ENCODE assay signal across 21 mouse cellular contexts in the genomic region with DNA sequence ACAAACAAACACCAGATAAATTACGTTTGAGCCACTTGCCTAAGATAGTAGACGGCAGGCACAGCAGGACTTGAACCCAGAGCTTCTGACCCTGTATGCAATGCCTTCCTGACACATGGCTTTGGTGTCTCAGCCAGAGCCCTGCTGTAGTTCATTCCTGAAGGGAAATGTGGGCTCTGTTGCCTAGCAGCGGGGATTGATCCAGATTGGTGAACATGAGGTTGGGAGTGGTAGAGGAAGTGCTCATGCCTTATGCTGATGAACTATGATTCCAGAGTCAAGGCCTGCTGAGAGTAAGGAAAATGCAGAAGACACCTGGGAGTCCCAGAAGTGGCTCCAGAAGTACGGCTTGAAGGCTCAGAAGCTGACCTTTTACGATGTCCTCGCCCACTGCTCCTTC.
DNase-seq lines count a peak whose midpoint lies in the region; ATAC-seq and TF ChIP-seq lines count a peak whose summit lies in the region.
"Had no signal": no experiment of that assay in that cellular context is flagged by ENCODE, and none has a peak within 500 bp of the region (broad histone marks: within the 10 kb centered on the region; RNA-seq: fewer than 3 reads in every experiment).

No protein-coding gene starts in this region.

- H3K4me2 ChIP-seq in forebrain, embryonic 14.5 days (ENCODE audit: low read length) = no peak overlapping the region
- H3K4me2 ChIP-seq: embryonic facial prominence, embryonic 12.5 days; forebrain, embryonic 12.5 days; hindbrain, embryonic 13.5 days had no signal

- no peak for TF ChIP-seq POLR2A in ES-Bruce4 (IDR thresholded peaks at IDR 0.05; ENCODE audit: insufficient read depth, low read length)

- ATAC-seq in forebrain, embryonic 14.5 days = no peak
- ATAC-seq: activated CD4-positive, CD25-positive, alpha-beta regulatory T cell, adult 4 months; hindbrain, postnatal 0 days had no signal

- peak overlapping the region; percentile 85 for H3K9ac ChIP-seq in ES-Bruce4 (ENCODE audit: low read depth, poor library complexity, severe bottlenecking)
- H3K9ac ChIP-seq in forebrain, embryonic 14.5 days (ENCODE audit: low read length) = no peak overlapping the region
- H3K9ac ChIP-seq: embryonic facial prominence, embryonic 12.5 days; forebrain, embryonic 12.5 days; hindbrain, embryonic 13.5 days had no signal

- peak; percentile 18 for DNase-seq in WW6 (ENCODE audit: low read depth, low spot score)
- DNase-seq in layer of hippocampus, adult 9-11 months = peak; percentile 68
- no peak for DNase-seq in natural killer cell, adult 2 months (ENCODE audit: low spot score in 2 of 2)
- DNase-seq in forebrain, embryonic 14.5 days (ENCODE audit: low spot score) = no peak
- DNase-seq in gastrocnemius, adult 2 months = no peak
- DNase-seq: adrenal gland, postnatal 10 days; cerebellum, adult 11-12 months; cerebellum, adult 9-10 months; cerebellum, postnatal 25 days; heart, adult 18-20 months; heart, postnatal 10 days; heart, postnatal 4 days; kidney, adult 11 months had no signal

- H3K36me3 ChIP-seq in E14TG2a.4 (ENCODE audit: insufficient read depth, low read length) (peaks cover 35% of the 10 kb centered on the region), ES-Bruce4 (ENCODE audit: control insufficient read depth, insufficient read depth, low read length, poor library complexity, severe bottlenecking) (no peaks in the 10 kb centered on the region)
- no peaks in the 10 kb centered on the region for H3K36me3 ChIP-seq in forebrain, embryonic 14.5 days (ENCODE audit: control insufficient read depth, insufficient read depth, low read length)
- H3K36me3 ChIP-seq: embryonic facial prominence, embryonic 12.5 days; forebrain, embryonic 12.5 days; heart, embryonic 10.5 days; hindbrain, embryonic 13.5 days had no signal

- peak overlapping the region; percentile 80 for H3K4me3 ChIP-seq in E14TG2a.4 (replicated peaks; ENCODE audit: low read length)
- H3K4me3 ChIP-seq in ES-Bruce4 (ENCODE audit: low read depth, low read length) = peak overlapping the region; percentile 88
- H3K4me3 ChIP-seq in forebrain, embryonic 14.5 days (ENCODE audit: low read depth, low read length) = no peak overlapping the region
- no peak overlapping the region for H3K4me3 ChIP-seq in gastrocnemius, adult 2 months
- H3K4me3 ChIP-seq: embryonic facial prominence, embryonic 12.5 days; forebrain, embryonic 12.5 days; heart, embryonic 10.5 days; hindbrain, embryonic 13.5 days had no signal

- WGBS in forebrain, embryonic 14.5 days = 91% methylated on average over 6 of the region's 6 CpGs

- intact Hi-C loops in gastrocnemius, adult 2 months (cut with DNase I) = no loop called here

- H3K27me3 ChIP-seq in E14TG2a.4 (ENCODE audit: insufficient read depth, low read length) (no peaks in the 10 kb centered on the region), ES-Bruce4 (ENCODE audit: control insufficient read depth, insufficient read depth, low read length, poor library complexity, severe bottlenecking) (no peaks in the 10 kb centered on the region)
- no peaks in the 10 kb centered on the region for H3K27me3 ChIP-seq in forebrain, embryonic 14.5 days (replicated peaks; ENCODE audit: control insufficient read depth, insufficient read depth, low read length)
- H3K27me3 ChIP-seq: embryonic facial prominence, embryonic 12.5 days; forebrain, embryonic 12.5 days; hindbrain, embryonic 13.5 days had no signal

- TF ChIP-seq EP300 in ES-Bruce4 (IDR thresholded peaks at IDR 0.05; ENCODE audit: insufficient read depth, low read depth, low read length) = no peak

- H3K4me1 ChIP-seq in E14TG2a.4 (replicated peaks; ENCODE audit: low read depth, low read length) = peaks cover 79% of the 10 kb centered on the region
- peaks cover 5% of the 10 kb centered on the region for H3K4me1 ChIP-seq in ES-Bruce4 (ENCODE audit: control insufficient read depth, insufficient read depth, low read length)
- H3K4me1 ChIP-seq in forebrain, embryonic 14.5 days (ENCODE audit: control insufficient read depth, insufficient read depth, low read length) = peaks cover 29% of the 10 kb centered on the region
- H3K4me1 ChIP-seq: heart, embryonic 10.5 days had no signal

- H3K27ac ChIP-seq in ES-Bruce4 (ENCODE audit: insufficient read depth, low read length) = peak overlapping the region; percentile 29
- no peak overlapping the region for H3K27ac ChIP-seq in forebrain, embryonic 14.5 days (ENCODE audit: low read depth, low read length)
- H3K27ac ChIP-seq in gastrocnemius, adult 2 months = no peak overlapping the region
- H3K27ac ChIP-seq: embryonic facial prominence, embryonic 12.5 days; forebrain, embryonic 12.5 days; heart, embryonic 10.5 days; hindbrain, embryonic 13.5 days; hindbrain, postnatal 0 days had no signal

- TF ChIP-seq CTCF in E14TG2a.4 (conservative IDR thresholded peaks at IDR 0.05; ENCODE audit: low read length) (no peak), ES-Bruce4 (IDR thresholded peaks at IDR 0.05; ENCODE audit: low read depth, low read length) (no peak)
- no peak for TF ChIP-seq CTCF in gastrocnemius, adult 2 months (IDR thresholded peaks at IDR 0.05)

- no peaks in the 10 kb centered on the region for H3K9me3 ChIP-seq in E14TG2a.4 (ENCODE audit: low read length)
- H3K9me3 ChIP-seq in ES-Bruce4 (replicated peaks; ENCODE audit: control insufficient read depth, insufficient read depth, low read length, poor library complexity, severe bottlenecking) = no peaks in the 10 kb centered on the region
- H3K9me3 ChIP-seq in forebrain, embryonic 14.5 days (replicated peaks; ENCODE audit: control insufficient read depth, low read length) = no peaks in the 10 kb centered on the region
- H3K9me3 ChIP-seq: embryonic facial prominence, embryonic 12.5 days; forebrain, embryonic 12.5 days; heart, embryonic 10.5 days; hindbrain, embryonic 13.5 days had no signal

Comparison
In these comparisons a context has a peak if more than half of its experiments do, and no peak if none do; other contexts are left out.
1. H3K4me3 ChIP-seq: peak in E14TG2a.4 (single experiment) and ES-Bruce4 (single experiment); none in forebrain, embryonic 14.5 days (single experiment) and gastrocnemius, adult 2 months (single experiment).
2. DNase-seq: peak in WW6 (single experiment) and layer of hippocampus, adult 9-11 months (single experiment); none in natural killer cell, adult 2 months (0 of 2), forebrain, embryonic 14.5 days (single experiment) and gastrocnemius, adult 2 months (single experiment).